Mouse (Mus musculus) bone marrow macrophage, adult 2 months (primary cell): ENCODE measurements at regions not wholly inside any gene's neighbourhood (a gene's known extent, or its start where the extent isn't known, plus 50 kb on each side); places are given as distances from the start of the nearest gene placed in this dataset.

Experiments used
- H3K27ac ChIP-seq: 2 replicates; pipeline ENCODE4 v1.5.1; 2012; ENCODE audit warnings: low read depth, low read length; ENCODE audit not compliant: insufficient read depth
- H3K4me1 ChIP-seq: 2 replicates; pipeline ENCODE4 v1.6.1; 2012; ENCODE audit warnings: low read length; ENCODE audit not compliant: control insufficient read depth, insufficient read depth
- H3K4me3 ChIP-seq: 2 replicates; pipeline ENCODE4 v1.5.1; 2012; ENCODE audit warnings: mild to moderate bottlenecking, low read length, moderate library complexity; ENCODE audit not compliant: insufficient read depth
- CTCF ChIP-seq: IDR thresholded peaks from 2 replicates; pipeline ENCODE4 v1.5.1; 2012; ENCODE audit warnings: low read depth, mild to moderate bottlenecking, low read length, moderate library complexity
- POLR2A ChIP-seq: IDR thresholded peaks from 2 replicates; pipeline ENCODE4 v1.6.1; 2012; ENCODE audit warnings: mild to moderate bottlenecking, low read depth, low read length, borderline replicate concordance

- TF ChIP-seq CTCF (no peak), POLR2A (no peak)
- no peak overlapping the region for H3K27ac ChIP-seq
- no peak overlapping the region for H3K4me3 ChIP-seq
- H3K4me1 ChIP-seq = no peaks in the 10 kb centered on the region
Observed at GRCm38 (mm10) chr5:73890942-73891341, 177.3 kb downstream of the Usp46 start.

GRCm38 (mm10) chr5:73891606-73892005 lies 176.6 kb downstream of the Usp46 start:
- Histone ChIP-seq H3K4me1 (no peaks in the 10 kb centered on the region), H3K4me3 (no peak overlapping the region), H3K27ac (no peak overlapping the region)
- no peak for TF ChIP-seq CTCF
- TF ChIP-seq POLR2A = no peak

- Histone ChIP-seq H3K4me3 (no peak overlapping the region), H3K27ac (no peak overlapping the region), H3K4me1 (no peaks in the 10 kb centered on the region)
- TF ChIP-seq CTCF = no peak
- no peak for TF ChIP-seq POLR2A
Observed at GRCm38 (mm10) chr5:73892440-73893225, 175.6 kb downstream of the Usp46 start.

GRCm38 (mm10) chr5:73895186-73895585 lies 173.0 kb downstream of the Usp46 start:
- Histone ChIP-seq H3K27ac (no peak overlapping the region), H3K4me3 (no peak overlapping the region), H3K4me1 (no peaks in the 10 kb centered on the region)
- no peak for TF ChIP-seq CTCF
- no peak for TF ChIP-seq POLR2A

- H3K4me3 ChIP-seq = no peak overlapping the region
- H3K27ac ChIP-seq = no peak overlapping the region
- no peaks in the 10 kb centered on the region for H3K4me1 ChIP-seq
- no peak for TF ChIP-seq POLR2A
- TF ChIP-seq CTCF = no peak
Observed at GRCm38 (mm10) chr5:73896785-73897184, 171.4 kb downstream of the Usp46 start.

- H3K4me3 ChIP-seq = no peak overlapping the region
- H3K27ac ChIP-seq = no peak overlapping the region
Observed at GRCm38 (mm10) chr5:73901651-73902050, 166.6 kb downstream of the Usp46 start.

GRCm38 (mm10) chr5:73902470-73903218 lies 165.6 kb downstream of the Usp46 start:
- no peak overlapping the region for H3K27ac ChIP-seq

More at GRCm38 (mm10) chr5:73901651-73902050, 166.6 kb downstream of the Usp46 start:
- no peaks in the 10 kb centered on the region for H3K4me1 ChIP-seq
- TF ChIP-seq CTCF (no peak), POLR2A (no peak)

GRCm38 (mm10) chr5:73903219-73903570 lies 165.0 kb downstream of the Usp46 start:
- Histone ChIP-seq H3K4me1 (no peaks in the 10 kb centered on the region), H3K27ac (no peak overlapping the region), H3K4me3 (no peak overlapping the region)
- TF ChIP-seq POLR2A (no peak), CTCF (no peak)

More at GRCm38 (mm10) chr5:73902470-73903218, 165.6 kb downstream of the Usp46 start:
- no peaks in the 10 kb centered on the region for H3K4me1 ChIP-seq
- TF ChIP-seq CTCF (no peak), POLR2A (no peak)
- H3K4me3 ChIP-seq = no peak overlapping the region

- H3K27ac ChIP-seq = no peak overlapping the region
- H3K4me3 ChIP-seq = no peak overlapping the region
- no peak for TF ChIP-seq CTCF
- TF ChIP-seq POLR2A = no peak
- no peaks in the 10 kb centered on the region for H3K4me1 ChIP-seq
Observed at GRCm38 (mm10) chr5:73904146-73904811, 164.0 kb downstream of the Usp46 start.
